Mouse (Mus musculus): ENCODE data around the gene Tpst2.

Tpst2 gene

GRCm38 (mm10) chr5:112280151-112280550, 3.7 kb downstream of the Tpst2 start:
- intact Hi-C loops (cut with DNase I), result no loop called here

GRCm38 (mm10) chr5:112280863-112281660, 4.6 kb downstream of the Tpst2 start:
- intact Hi-C loops (cut with DNase I), result no loop called here

- intact Hi-C loops (cut with DNase I), result no loop called here
These were observed 5.2 kb downstream of the Tpst2 start for GRCm38 (mm10) chr5:112281676-112282075.

GRCm38 (mm10) chr5:112282123-112282779, 5.8 kb downstream of the Tpst2 start:
- intact Hi-C loops (cut with DNase I), result no loop called here

- intact Hi-C loops (cut with DNase I), result no loop called here
These were observed 6.4 kb downstream of the Tpst2 start for GRCm38 (mm10) chr5:112282780-112283482.

- intact Hi-C loops (cut with DNase I), result no loop called here
These were observed 7.2 kb downstream of the Tpst2 start for GRCm38 (mm10) chr5:112283543-112284202.

- intact Hi-C loops (cut with DNase I), result no loop called here
These were observed 7.7 kb downstream of the Tpst2 start for GRCm38 (mm10) chr5:112284203-112284582.

DNA sequence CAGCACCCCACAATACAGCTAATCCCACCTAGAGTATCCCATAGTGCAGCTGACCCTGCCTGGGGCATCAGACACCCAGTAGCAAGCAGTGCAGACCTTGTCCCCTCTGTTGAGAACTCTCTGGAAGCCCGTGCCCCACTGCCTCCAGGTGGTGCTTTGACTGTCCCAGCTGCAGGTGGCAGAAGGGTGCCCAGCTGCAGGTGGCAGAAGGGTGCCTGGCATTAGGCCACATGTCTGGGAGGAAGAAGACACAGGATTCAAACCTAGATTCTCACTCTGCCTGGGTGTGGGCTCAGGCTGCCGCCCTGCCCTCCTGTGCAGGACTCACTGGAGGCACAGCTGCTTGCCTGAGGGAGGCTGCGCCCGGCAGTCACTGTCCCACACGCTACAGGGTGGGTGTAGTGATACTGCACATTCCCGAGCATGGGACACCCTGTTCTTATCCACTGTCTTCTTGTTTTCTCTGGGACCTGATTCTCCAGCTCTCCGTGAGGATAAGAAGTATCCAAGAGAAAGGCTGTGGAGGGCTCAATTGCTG, 9.1 kb downstream of the Tpst2 start:
- intact Hi-C loops (cut with DNase I), result no loop called here

- intact Hi-C loops (cut with DNase I), result no loop called here
These were observed 10.1 kb downstream of the Tpst2 start for GRCm38 (mm10) chr5:112286608-112286983.

DNA sequence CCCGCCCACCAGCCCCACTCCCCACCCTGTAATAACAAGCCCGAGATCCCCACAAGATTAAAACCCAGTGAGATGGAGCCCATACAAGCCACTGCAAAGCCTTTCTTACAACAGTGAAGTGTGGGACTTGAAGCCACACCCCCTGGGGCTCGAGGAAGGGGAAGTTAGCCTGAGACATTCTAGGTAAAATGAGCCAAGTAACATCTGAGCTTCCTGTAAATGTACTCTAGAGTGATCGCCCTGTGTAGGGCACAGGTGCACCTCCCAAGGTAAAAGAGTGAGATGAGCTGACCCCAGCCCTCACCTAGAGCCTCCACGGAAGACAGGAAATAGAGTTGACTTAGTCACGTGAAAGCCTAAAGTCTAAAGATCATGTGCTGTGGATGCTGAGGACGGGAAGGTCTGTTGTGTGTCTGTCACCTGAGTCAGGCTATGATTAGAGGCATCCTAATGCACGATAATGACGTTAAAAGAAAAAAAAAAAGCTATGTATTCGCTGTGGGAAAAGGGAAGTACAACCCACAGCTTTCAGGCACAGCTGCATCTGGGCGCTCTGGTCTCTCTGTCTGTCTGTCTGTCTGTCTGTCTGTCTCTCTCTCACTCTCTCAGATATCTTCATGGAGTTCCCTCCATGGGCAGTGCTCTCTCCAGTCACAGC, 10.6 kb downstream of the Tpst2 start:
- intact Hi-C loops (cut with DNase I), result no loop called here

DNA sequence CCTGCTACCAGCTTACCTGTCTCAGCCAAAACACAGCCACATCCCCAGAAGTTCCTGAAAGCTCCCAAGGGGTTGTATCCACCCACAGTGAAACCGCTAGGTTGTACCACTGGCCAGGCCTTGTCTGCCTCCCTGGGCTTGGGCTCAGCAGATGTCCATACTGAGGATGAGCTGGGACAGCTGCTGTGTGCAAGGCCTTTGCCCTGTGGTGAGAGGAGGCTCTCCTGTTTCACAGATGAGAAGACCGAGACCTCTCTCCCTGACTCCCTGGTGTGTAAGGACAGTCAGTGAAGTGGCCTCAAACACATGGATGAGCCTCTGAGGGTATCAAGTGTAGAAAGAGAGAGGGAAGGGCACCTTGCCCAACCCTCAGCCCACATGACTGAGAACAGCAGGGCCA, 11.2 kb downstream of the Tpst2 start:
- intact Hi-C loops (cut with DNase I), result no loop called here

GRCm38 (mm10) chr5:112288193-112289141, 12.0 kb downstream of the Tpst2 start:
- intact Hi-C loops (cut with DNase I), result no loop called here

DNA sequence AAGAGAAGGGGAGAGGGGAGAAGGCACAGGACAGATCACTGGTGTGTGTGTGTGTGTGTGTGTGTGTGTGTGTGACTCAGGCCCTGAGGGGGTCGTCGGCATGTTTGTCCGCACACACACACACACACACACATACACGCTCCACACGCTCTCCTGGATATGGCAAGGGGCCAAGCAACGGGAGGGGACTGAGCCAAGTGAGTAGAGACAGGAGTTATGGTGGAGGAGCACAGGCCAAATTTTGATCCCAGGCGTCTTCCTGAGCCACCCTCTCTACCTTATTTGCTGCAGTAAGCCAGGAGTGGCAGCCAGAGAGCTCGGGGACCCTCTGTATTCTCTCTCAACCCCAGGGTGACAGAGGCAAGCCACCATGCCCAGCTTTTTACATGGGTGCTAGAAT, 12.7 kb downstream of the Tpst2 start:
- intact Hi-C loops (cut with DNase I), result no loop called here

- intact Hi-C loops (cut with DNase I), result no loop called here
These were observed 13.5 kb downstream of the Tpst2 start for GRCm38 (mm10) chr5:112289819-112290535.

GRCm38 (mm10) chr5:112290536-112290880, 14.0 kb downstream of the Tpst2 start:
- intact Hi-C loops (cut with DNase I), result no loop called here

DNA sequence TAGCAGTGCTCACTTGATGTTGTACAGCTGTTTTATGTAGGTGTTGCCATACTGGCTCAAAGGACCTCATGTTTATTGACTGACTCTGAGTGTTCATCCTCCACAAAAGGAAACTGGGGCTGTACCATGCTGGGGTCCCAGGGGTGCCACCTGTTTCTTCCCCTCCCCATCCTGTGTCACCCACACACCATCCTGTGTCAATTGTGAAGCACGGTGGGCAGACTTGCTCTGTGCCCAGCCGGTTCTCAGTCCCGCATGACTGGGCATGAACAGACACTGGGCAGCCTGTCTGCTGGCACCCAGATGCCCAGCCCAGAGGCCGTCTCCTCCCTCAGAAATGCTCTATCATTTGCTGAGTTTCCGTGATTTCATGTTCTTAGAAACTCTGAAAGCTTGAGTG, 15.4 kb downstream of the Tpst2 start:
- intact Hi-C loops (cut with DNase I), result no loop called here

DNA sequence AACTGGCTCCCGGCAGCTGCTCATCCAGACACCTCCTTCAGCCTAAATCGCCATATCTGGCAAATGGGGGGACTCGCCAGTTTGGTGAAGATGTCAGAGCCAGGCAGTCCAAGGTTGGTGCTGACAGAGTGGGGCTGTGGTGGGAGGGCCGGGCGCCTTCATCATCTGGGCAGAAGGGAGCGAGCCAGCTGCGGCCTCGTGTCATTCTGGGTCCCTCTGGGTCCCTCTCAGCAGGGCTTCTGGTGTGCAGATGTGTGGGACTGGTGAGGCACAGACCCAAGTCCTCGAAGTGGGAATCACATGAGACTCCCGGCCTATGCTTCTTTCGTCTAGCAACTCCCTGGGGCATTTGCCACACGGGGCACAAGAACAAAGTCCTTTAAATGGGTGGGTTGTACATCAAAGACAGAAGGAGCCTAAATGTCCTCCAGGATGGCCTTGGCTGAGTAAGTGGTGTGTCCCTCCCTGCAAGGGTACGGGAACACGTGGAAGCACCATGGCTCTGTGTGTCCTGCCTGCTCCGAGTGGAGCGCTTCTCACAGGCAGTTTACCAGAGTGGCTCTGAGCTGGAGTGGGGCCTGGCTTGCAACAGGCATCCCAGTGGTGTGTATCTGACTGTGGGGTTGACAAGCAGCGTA, 16.0 kb downstream of the Tpst2 start:
- intact Hi-C loops (cut with DNase I), result no loop called here

DNA sequence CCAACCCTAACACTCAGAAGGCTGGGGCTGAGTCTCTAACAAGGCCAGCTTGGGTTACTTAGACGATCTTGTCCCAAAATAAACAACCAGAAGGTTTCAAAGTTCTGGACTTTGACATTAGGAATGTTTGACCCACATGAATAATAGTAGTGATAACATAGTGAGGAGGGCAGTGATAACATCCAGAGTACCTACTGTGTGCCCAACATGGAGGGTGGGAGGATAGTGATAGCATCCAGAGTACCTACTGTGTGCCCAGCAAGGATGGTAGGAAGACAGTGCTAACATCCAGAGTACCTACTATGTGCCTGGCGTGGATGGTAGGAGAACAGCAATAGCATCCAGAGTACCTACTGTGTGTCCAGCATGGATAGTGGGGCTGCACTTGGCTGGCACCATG, 17.3 kb downstream of the Tpst2 start:
- intact Hi-C loops (cut with DNase I), result no loop called here

DNA sequence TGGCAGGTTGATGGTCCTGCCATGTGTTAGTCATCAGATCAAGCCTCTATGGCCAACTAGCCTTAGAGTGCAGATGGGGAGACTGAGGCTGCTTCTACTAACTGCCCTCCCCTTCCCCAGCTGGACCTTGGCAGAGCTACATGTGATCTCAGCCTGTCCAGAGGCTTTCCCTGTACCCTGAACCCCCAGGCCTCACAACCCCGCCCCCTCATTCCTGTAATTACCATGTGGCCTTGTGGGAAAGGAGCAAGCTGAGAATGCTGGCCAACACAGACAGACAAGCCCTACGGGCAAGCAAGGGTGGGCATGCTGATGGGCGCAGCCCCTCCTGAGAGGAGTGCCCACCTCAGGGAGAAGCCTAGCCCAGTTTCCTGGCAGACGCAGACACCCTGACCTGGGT, 18.2 kb downstream of the Tpst2 start:
- intact Hi-C loops (cut with DNase I), result loop anchor here (5.0 kb wide), 1 partner anchor 52 kb away; no protein-coding TSS in a partner anchor

Measured in adrenal gland (tissue).